Mouse (Mus musculus) right cerebral cortex, postnatal 4 days (tissue): Measurements from ENCODE around the gene Kcnk13.

Experiments
- DNase-seq: peaks from one replicate; pipeline ENCODE4 v3.0.0-alpha.2; 2022

The Kcnk13 gene

DNA sequence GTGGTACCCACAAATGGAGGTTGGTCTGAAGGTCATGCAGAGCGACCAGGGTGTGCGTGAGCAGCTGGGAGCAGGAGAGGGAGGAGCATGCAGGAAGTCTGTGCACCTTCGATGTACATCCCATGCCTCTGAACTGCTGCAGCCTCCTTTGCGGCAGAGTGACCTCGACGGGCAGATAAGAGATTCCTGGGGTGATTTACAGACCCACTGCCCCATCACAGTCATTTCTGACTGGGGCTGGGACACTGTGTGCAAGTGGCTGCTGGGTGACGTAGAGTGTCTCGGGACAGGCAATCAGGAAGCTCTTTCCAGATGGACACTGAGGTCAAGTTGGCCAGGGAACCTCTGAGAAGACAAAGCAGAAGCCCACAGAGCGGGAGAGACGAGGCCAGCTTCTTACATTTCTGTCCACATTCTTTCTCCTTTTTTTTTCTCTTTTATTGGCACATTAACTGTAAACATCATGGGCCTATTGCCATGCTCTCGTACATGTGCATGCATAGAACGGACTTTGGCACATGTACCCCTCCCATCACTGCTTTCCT lies 59.6 kb downstream of the Kcnk13 start:
- no peak for DNase-seq

DNA sequence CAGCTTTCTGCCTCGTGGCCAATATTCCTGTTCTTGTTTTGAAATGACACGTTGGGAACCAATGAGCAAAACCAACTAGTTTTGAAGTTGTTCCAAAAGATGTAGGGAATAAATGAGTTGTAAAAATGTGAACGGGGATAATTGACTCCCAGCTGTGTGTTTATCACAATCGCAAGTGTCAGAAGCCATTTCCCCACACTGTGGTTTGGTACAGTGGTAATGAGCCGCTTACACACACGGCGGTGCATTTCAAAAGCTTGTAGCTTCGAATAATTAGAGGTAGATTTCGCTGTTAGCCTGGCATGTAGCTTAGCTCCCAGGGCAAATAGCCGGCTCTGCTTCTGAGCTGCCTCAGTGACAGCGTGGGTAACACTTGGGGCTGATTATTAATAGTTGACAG lies 61.4 kb downstream of the Kcnk13 start:
- no peak for DNase-seq

DNA sequence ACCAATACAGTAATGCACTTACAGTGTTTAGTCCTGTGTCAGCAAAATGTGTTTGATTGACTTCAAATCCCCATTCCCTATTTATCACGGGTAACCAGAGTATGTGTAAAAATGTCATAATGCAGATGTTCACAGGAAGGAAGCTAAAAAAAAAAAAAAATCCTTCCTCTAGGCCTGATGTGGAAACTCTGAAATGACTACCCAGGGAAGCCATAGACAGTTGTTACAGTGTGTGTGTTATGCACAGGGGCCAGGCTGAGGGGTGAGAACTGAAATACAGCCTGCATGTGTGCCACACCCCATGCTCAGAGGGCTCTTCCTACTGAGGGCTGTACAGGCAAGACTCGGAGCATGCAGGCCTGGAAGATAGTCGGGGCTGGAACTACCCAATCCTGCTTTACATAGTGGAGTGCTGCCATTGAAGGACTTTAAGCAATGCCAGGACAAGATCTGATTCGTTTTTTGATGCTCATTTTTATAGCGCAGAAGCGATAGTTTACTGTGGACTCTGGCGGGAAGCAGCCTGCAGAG lies 62.5 kb downstream of the Kcnk13 start:
- DNase-seq, result no peak

DNA sequence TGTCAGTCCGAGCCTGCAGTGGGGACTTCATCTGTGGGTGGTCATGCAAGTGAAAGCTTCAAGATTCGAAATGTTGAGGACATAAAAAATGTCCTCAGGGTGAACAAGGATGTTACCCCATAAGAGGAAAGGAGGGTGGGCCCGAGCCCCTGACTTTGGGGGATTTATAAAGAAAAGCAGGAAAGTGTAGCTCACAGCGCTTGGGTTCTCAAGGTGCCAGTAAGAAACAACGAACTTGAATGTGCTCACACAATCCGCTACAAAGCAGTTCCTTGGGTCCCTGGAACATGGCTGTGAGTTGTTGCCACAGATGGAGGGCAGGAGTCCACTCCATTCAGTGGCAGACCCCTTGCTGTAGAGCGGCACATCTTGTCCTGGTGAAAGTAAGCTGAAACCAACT lies 63.0 kb downstream of the Kcnk13 start:
- no peak for DNase-seq

DNA sequence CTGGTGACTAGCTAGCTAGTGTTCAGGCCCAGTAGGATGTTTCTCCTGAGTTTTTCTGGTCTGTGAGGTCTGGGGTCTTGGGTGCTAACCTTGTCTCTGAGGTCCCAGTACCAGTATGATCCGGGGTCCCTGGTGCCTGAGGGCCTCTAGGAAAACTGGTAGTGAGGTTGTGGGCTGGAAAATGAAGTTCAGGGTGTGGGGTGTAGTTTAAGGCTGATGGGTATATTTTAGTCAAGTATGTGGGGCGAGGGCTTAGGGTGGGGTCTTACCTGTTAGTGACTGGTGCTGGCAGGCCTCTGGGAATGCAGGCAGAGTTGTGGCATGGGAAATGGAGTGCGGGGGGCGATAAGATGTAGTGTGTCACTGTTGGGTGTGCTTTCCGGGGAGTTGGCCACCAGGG lies 67.4 kb downstream of the Kcnk13 start:
- no peak for DNase-seq

DNA sequence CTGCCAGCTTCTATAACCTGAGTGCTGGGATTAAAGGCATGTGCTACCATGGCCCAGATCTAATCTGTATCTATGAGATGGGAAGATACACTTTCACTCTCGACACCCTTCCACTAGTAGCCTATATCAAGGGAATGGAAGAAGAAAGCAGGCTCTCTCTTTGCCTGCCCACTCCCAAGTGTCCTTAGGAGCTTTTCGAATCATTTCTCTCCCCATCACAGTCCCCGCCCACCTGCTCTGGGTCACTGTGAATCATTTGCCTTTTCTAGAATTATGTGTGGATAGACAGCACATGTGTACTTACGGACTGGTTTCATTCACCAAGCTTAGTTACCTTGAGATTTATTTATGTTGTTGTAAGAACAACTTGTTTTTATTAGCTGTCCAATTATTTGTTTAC lies 68.2 kb downstream of the Kcnk13 start:
- no peak for DNase-seq

DNA sequence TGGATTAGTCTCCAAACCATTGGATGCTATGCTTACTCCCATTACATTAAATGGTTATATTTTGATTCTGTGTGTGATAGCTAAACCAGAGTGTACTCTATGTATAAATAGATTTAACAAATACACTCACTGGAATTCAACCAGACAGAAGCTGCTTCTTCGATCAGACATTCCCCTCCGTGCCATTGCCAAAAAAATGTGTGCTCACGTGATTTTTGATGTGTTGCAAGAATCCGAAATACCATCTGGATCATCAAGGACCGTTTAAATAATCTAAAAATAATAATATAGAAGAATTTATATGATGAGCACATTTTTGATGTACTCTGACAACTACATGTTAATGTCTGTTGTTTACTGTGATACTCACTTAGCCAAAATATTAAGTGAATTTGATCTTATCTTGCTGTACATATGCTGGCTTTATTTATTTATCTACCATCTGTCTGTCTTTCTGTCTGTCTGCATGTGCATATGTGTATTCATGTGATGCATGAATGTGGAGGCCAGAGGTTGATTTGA lies 74.5 kb downstream of the Kcnk13 start:
- no peak for DNase-seq

DNA sequence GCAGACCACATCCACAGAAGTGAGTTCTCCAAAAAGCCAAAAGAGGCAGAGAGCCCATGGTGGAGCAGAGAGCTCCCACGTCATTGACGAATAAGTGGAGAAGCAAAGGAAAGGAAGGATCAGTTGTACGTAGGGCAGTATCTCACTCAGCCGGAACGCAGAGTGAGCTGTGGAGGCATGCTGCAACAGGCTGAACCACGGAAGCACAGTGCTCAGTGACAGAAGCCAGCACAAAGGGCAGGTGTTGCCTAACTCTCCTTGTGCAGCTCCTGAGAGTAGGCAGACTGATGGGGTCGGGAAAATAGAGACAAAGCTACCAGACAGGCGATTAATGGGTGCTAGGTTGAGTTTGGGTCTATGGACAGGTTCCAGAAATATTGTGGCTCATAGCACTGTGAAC lies 77.8 kb downstream of the Kcnk13 start:
- DNase-seq, result no peak

DNA sequence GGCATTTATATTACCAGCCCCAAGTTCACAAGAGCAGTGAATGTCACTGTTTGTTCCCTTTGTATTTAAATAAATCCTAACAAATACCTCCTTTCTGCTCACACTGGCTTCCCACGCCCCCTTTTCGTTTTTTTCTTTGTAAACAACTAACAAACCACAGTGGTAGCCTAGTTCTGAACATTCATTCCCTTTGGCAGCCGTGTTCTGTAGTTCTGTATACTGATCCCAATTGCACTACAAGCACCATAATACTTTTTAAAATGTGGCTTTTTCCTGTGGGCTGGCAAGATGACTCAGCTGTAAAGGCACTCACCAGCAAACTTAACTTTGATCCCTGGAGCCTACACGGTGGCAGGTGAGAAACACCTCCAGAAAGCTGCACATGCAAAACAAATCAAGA lies 80.4 kb downstream of the Kcnk13 start:
- no peak for DNase-seq

DNA sequence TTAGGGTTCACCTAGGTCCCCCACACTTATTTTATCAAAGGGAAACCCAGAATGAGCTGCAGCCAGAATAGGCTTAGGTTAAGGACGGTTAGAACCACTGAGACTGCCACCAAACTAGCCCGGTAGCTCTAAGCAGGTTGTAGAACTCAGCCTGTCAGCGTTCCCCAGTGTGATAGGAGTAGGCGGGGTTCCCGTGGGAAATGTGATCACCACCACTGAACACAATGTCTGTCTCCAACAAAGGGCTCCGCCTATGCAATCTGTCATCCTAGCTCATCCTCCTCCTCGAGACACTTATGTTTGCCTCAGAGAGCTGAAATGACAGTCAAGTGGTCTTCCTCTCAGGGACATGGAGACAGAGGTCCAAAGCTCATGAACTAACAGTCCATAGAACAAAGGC lies 86.3 kb downstream of the Kcnk13 start:
- no peak for DNase-seq

DNA sequence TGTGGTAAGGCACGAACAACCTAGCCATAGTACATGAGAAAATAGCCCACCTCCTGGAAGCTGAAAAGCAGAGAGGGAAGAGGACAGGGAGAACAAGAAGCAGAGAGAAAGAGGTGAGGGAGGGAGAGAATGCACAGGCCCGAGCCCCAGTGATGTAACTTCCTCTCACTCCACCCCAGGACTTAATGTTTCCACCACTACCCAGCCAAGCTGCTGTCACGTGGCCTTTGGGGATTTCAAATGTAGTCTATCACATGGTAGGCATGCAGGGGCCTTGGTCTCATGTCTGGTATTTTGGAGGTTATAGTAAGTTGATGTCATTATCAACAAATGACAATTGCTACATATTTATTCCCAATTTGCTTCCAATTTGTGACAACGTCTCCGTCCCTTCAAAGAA lies 89.3 kb downstream of the Kcnk13 start:
- no peak for DNase-seq

DNA sequence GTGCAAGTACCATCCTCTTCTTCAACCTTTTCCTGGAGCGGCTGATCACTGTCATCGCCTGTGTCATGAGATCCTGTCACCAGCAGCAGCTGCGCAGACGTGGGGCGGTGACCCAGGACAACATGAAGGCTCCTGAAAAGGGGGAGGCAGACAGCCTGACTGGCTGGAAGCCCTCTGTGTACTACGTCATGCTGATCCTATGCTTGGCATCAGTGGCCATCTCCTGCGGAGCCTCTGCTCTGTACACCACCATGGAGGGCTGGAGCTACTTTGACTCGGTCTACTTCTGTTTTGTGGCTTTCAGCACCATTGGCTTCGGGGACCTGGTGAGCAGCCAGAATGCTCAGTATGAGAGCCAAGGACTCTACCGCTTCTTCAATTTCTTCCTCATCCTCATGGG lies 96.8 kb downstream of the Kcnk13 start:
- no peak for DNase-seq

DNA sequence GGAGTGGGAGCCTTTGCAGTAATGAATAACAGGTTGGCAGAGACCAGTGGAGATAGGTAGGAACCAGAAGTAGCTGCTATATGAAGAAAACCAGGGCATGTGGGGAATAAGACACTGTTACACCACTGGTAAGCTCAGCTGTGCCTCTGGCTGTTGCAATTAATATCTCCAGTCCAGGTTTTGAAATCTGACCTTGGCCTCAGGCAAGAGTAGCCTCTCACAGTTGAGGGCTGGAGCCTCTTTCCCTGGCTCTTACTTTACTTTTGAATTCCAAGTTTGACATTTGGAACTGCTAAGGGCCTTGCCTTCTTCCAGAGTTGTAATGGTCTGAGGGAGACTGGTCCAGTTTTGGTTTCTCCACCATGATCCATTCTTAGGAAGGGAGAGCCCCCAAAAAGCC lies 97.5 kb downstream of the Kcnk13 start:
- DNase-seq, result no peak

DNA sequence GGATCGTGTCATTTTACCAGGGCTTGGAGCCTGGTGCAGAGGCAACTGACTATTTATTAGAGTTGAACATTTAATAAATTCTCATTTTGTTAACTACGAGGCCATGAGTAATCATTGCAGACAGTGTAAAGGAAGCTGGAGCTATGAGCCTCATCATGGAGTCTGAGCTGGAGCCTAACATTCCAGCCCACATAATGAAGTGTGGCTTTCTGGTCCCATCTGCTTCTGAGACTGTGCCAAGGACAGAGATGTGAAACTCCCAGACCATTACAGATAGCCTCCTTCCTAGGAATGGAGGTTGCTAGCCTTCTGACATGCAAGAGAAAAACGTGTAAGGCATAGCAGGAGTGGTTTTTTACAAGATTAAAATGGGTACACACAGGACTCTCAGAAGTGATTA lies 98.3 kb downstream of the Kcnk13 start:
- no peak for DNase-seq

DNA sequence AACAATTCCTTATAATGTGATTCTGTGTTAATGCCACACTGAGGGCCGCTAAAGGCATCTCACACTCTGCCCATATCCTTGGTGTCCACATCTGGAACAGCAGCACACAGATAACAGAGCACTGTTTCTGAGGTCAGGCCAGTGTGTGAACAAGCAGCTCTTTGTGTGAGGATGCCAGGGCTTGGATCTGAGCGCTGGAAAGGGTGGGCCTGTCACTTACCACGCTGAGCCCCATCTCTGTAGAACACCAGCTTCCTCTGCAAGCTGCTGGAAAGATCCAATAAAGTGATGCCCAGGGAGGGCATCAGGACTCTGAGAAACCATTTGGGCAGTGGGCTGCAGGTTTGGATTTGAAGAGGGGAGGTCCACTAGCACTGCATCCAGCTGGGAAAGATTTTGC lies 100.8 kb downstream of the Kcnk13 start:
- DNase-seq, result no peak

DNA sequence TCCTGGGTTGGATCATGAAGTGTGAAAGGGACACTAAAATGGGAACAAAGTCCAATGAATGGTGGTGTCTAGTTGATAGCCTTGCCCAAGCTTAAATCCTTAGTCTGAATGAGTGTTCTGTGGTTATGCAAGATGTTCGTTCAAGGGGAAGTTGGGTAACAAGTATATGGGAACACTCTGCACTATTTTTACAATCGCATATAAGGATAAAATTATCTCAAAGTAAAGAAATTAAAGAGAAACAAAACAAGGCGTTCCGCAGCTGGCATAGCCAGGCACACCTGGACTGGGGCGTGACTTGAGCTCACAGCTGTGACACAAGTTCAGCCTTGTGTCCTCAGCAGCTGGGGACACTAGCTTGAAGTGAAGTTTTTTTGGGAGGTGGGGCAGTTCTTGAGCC lies 103.2 kb downstream of the Kcnk13 start:
- DNase-seq, result no peak

DNA sequence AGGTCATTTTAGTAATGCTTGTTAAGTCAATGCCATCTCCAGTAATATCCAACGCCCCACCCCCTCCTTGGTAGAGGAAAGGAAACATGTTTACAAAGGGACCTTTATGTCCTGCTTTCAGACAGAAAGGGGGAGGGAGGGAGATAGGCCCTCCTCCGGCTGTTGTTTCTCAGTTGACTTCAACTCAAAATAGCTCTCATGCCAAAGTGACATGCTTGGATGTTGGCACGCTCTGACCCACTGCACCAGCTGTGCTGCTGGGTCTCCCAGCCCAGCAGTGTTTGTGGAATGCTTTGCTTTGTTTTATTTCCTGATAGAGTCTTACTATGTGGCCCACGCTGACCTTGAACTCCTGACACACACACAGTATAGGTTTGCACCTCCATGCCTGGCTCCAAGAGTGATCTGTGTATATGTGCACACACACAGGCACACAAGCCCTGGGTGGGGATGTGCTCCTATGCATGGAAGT lies 108.9 kb downstream of the Kcnk13 start:
- DNase-seq, result no peak

DNA sequence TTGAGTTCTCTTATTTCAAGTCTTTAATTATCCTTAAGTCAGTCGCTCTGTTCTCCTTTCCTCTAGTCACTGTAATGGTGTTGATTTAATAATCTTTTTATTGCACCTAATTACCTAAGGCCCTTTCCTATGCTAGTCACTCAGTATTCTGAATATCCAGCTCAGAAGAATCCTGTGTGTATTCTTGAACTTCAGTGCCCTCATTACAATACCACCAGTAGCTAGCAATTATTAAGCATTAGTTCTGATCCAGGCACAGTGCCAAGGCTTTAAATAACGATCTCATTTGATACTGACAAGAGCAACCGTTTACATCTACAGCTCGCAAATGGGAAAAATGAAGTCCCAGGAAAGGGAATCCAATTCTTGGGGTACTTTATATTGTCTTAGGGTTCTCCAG lies 111.4 kb downstream of the Kcnk13 start:
- DNase-seq, result no peak

DNA sequence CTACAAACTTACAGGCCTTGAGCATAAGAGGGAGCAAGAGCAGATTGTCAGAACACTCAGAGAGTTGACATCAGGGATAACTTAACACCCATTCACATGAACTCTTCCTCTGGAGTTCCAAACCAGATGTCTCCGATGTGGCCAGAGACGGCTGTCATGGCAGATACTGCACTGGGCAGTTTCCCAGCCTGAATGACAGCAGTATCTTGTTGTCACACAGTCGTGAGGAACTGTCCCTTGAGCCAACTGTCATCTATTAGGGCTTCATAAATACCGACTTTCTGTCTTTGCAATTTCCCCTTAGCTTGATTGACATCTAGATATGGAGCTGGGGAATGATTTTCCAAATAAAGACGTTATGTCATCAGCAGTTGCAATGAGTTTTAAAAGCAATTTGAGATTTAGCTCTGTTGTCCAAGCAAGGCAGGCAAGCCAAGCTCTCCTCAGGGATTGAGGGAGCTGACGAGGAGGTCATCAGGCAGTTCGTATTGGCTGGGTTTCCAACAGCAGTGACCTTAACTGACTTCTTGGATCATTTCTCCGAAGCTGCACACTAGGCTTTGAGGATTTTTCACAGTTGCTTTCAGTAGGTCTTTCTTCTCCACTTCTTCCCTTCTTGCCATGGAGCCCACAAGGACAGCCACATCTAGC lies 115.5 kb downstream of the Kcnk13 start:
- DNase-seq, result no peak

DNA sequence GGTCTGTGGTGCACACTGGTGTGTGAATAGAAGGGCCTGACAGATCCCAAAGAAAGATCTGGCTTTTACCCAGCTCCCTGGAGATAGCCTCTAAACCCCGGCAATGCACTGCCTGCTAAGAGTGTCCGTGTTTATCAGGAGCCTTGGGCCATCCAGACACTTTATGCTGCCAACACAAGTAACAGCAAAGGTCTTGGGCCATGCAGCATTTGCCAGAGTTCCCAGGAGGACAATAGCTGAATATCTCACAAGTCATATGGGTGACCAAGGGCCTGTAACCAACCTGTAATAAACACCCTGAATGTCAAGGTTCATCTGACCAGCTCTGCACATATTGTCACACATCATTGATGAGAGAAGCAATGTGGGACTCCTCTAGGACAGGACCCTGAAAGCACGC lies 123.7 kb downstream of the Kcnk13 start:
- DNase-seq, result no peak

DNA sequence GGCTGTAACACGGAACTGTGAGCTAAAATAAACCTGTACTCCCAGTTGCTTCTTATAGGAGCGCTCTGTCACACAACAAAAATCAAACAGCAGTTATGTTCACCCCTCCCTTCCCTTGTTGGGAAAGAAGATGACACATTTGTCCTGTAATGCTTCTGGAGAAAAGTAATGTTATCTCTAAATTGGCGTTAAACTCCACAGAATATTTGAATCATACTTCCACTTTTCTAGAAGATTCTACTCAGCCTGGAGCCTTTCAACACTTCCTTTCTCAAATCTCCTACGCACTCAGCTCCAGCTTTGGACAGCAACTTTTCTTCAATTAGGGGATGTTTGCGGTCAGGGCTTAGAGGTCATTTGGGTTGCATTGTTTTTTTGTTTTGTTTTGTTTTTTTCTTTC lies 125.0 kb downstream of the Kcnk13 start:
- no peak for DNase-seq

DNA sequence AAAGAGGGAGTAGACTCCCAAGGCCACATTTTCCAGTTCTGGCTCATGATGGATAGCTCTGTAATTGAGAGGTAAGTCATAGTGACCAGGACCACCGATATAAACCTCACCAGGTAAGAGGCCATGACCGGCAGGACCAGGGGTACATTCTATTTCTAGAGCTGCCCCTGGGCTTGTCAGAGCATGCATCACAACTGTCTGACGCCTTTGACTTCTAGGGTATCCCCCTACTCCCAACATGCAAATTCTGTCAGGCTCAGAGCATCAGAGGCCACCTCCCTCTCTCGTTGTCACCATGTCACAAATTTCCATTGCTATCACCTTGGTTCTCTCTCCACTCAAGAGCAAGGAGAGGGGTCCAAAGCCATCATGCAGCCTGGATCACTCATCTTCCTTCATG lies 126.5 kb downstream of the Kcnk13 start:
- DNase-seq, result no peak

DNA sequence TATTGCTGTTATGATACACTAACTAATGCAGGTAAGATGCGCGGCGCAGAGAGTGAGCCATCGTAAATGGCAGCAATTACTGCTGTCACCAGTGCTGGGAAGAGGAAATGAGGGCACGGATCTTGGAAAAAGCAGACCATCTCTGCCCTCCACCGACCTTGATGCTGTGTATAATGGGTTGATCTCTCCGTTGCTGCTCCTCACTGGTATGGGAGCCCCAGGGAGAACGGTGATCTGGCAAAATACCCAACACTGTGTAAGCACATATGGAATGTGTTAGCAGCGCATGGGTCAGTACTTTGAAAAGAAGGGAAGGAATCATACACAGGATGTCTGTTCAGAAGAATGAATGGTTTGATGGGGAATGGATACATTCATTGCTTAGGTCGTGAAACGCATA lies 128.7 kb downstream of the Kcnk13 start:
- no peak for DNase-seq

DNA sequence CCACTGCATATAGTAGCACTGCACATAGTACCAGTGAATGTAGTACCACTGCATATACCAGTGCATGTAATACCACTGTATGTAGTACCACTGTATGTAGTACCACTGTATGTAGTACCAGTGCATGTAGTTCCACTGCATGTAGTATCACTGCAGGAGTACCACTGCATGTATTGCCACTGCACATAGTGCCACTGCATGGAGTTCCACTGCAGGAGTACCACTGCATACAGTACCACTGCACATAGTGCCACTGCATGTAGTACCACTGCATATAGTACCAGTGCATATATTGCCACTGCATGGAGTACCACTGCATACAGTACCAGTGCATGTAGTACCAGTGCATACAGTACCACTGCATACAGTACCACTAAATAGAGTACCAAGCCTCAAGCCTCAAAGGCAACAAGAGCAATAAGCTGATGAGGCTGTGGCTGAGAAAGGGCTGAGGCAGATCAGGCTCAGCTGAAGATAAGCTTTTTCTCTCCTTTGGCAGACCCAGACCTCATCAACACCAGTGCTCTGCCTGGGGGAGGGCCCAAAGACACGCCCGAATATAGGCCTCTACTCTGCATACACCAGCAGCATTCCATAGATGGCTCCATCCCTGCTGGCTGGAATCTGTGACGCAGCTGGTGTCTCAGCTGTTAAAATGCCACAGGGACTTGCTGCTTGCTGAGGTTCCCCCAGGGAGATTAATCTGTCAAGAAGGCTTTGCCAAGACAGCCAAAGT lies 135.8 kb downstream of the Kcnk13 start:
- no peak for DNase-seq
